8 mouse cellular contexts compared by ENCODE assay signal in genomic region chr17:15526986-15527810, GRCm38 (mm10). TPM values are rescaled to one million over a fixed set of nuclear protein-coding genes. Genes with fewer than 3 reads are reported as not detected.
A peak's percentile ranks its signal among the peaks of the same experiment; 100 is the strongest.
DNase-seq lines count a peak whose midpoint lies in the region; ATAC-seq and TF ChIP-seq lines count a peak whose summit lies in the region.

TSS of gene Pdcd2 (minus strand) at chr17:15527301.

- peaks cover 36% of the 10 kb centered on the region for H3K4me1 ChIP-seq in G1E (ENCODE audit: insufficient read depth, low read depth, low read length)
- peaks cover 10% of the 10 kb centered on the region for H3K4me1 ChIP-seq in forebrain, embryonic 16.5 days (replicated peaks; ENCODE audit: control insufficient read depth, insufficient read depth, low read length)
- H3K4me1 ChIP-seq in lung, embryonic 14.5 days (ENCODE audit: insufficient read depth) = peaks cover 4% of the 10 kb centered on the region; the same call in 1 of the 2 replicates
- peaks cover 2% of the 10 kb centered on the region for H3K4me1 ChIP-seq in olfactory bulb, adult 2 months (ENCODE audit: control insufficient read depth, insufficient read depth, low read length)
- peaks cover 6% of the 10 kb centered on the region for H3K4me1 ChIP-seq in thymus, adult 2 months (replicated peaks; ENCODE audit: control insufficient read depth, insufficient read depth, low read length)

- no peak for TF ChIP-seq CTCF in G1E (IDR thresholded peaks at IDR 0.05; ENCODE audit: low read depth, low read length)
- TF ChIP-seq CTCF in layer of hippocampus, adult 2 months (conservative IDR thresholded peaks at IDR 0.05) = peak; percentile 60
- peak; percentile 63 for TF ChIP-seq CTCF in lung, embryonic 14.5 days (IDR thresholded peaks at IDR 0.05; ENCODE audit: low read depth)
- peak; percentile 16; the same call in 1 of the 2 replicates for TF ChIP-seq CTCF in olfactory bulb, adult 2 months (IDR thresholded peaks at IDR 0.05; ENCODE audit: insufficient read depth, low read depth, low read length)
- TF ChIP-seq CTCF in thymus, adult 2 months (IDR thresholded peaks at IDR 0.05; ENCODE audit: borderline replicate concordance, control insufficient read depth, extremely low read depth, insufficient read depth, low read length, poor library complexity) = peak; percentile 53; the same call in 1 of the 2 replicates

- peaks cover 48% of the 10 kb centered on the region for H3K36me3 ChIP-seq in G1E (replicated peaks)
- peaks cover 7% of the 10 kb centered on the region; the same call in 1 of the 2 replicates for H3K36me3 ChIP-seq in forebrain, embryonic 16.5 days (ENCODE audit: control insufficient read depth, insufficient read depth)
- peaks cover 29% of the 10 kb centered on the region for H3K36me3 ChIP-seq in lung, embryonic 14.5 days (ENCODE audit: insufficient read depth)
- H3K36me3 ChIP-seq in thymus, adult 2 months (ENCODE audit: control insufficient read depth, insufficient read depth, low read length) = peaks cover 15% of the 10 kb centered on the region

- peak; percentile 77 for DNase-seq in G1E (ENCODE audit: low spot score)
- DNase-seq in cerebellum, adult 18-20 months = peak; percentile 95 to 96
- peak; percentile 94 for DNase-seq in heart, postnatal 36 days
- DNase-seq in layer of hippocampus, adult 2 months (ENCODE audit: low spot score in 2 of 2) = peak; percentile 90 to 91
- peak; percentile 97 for DNase-seq in lung, embryonic 14.5 days
- DNase-seq in thymus, adult 2 months = peak; percentile 95

- H3K9ac ChIP-seq in forebrain, embryonic 16.5 days (replicated peaks; ENCODE audit: low read depth, low read length) = peak within 1 kb of the TSS; percentile 86
- peak within 1 kb of the TSS; percentile 69 for H3K9ac ChIP-seq in lung, embryonic 14.5 days

- H3K27me3 ChIP-seq in G1E (ENCODE audit: insufficient read depth, low read length) = no peaks in the 10 kb centered on the region
- no peaks in the 10 kb centered on the region for H3K27me3 ChIP-seq in forebrain, embryonic 16.5 days (replicated peaks; ENCODE audit: control insufficient read depth, insufficient read depth, low read length)
- H3K27me3 ChIP-seq in lung, embryonic 14.5 days (ENCODE audit: insufficient read depth, low read length) = no peaks in the 10 kb centered on the region
- H3K27me3 ChIP-seq in thymus, adult 2 months (ENCODE audit: control insufficient read depth, insufficient read depth, low read length) = no peaks in the 10 kb centered on the region

- H3K27ac ChIP-seq in forebrain, embryonic 16.5 days (ENCODE audit: low read length) = peak within 1 kb of the TSS; percentile 81
- peak within 1 kb of the TSS; percentile 84 for H3K27ac ChIP-seq in layer of hippocampus, adult 2 months
- H3K27ac ChIP-seq in lung, embryonic 14.5 days (ENCODE audit: low read depth) = peak within 1 kb of the TSS; percentile 88
- H3K27ac ChIP-seq in olfactory bulb, adult 2 months (ENCODE audit: insufficient read depth, low read depth, low read length) = peak within 1 kb of the TSS; percentile 59; the same call in 1 of the 2 replicates
- H3K27ac ChIP-seq in thymus, adult 2 months (ENCODE audit: control insufficient read depth, insufficient read depth, low read length) = peak within 1 kb of the TSS; percentile 69

- under 1% methylated on average over 51 of the region's 55 CpGs for WGBS in forebrain, embryonic 16.5 days
- under 1% methylated on average over 53 of the region's 55 CpGs for WGBS in lung, embryonic 14.5 days
- WGBS in olfactory bulb, adult 2 months = under 1% methylated on average over 55 of the region's 55 CpGs
- WGBS in thymus, adult 2 months = 1% methylated on average over 55 of the region's 55 CpGs

- ATAC-seq in G1E (ENCODE audit: extremely low read depth, insufficient number of reproducible peaks, low FRiP score, poor library complexity, severe bottlenecking) = peak; percentile 93
- ATAC-seq in forebrain, embryonic 16.5 days = peak; percentile 97
- ATAC-seq in lung, embryonic 14.5 days (ENCODE audit: insufficient read depth) = peak; percentile 100

- peak within 1 kb of the TSS; percentile 79 for H3K4me3 ChIP-seq in G1E (ENCODE audit: low read depth, low read length)
- H3K4me3 ChIP-seq in forebrain, embryonic 16.5 days (replicated peaks; ENCODE audit: low read length) = peak within 1 kb of the TSS; percentile 82
- H3K4me3 ChIP-seq in layer of hippocampus, adult 2 months = peak within 1 kb of the TSS; percentile 68
- peak within 1 kb of the TSS; percentile 83 for H3K4me3 ChIP-seq in lung, embryonic 14.5 days (ENCODE audit: low read depth, low read length)
- H3K4me3 ChIP-seq in olfactory bulb, adult 2 months (ENCODE audit: insufficient read depth, low read depth, low read length) = peak within 1 kb of the TSS; percentile 93
- peak within 1 kb of the TSS; percentile 84 for H3K4me3 ChIP-seq in thymus, adult 2 months (ENCODE audit: control insufficient read depth, insufficient read depth, low read length)

- peak within 1 kb of the TSS; percentile 78 for H3K4me2 ChIP-seq in forebrain, embryonic 16.5 days (ENCODE audit: low read length)
- peak within 1 kb of the TSS; percentile 79 for H3K4me2 ChIP-seq in lung, embryonic 14.5 days

- TF ChIP-seq POLR2A in olfactory bulb, adult 2 months (IDR thresholded peaks at IDR 0.05; ENCODE audit: insufficient read depth, low read depth, low read length) = peak; percentile 77
- TF ChIP-seq POLR2A in thymus, adult 2 months (IDR thresholded peaks at IDR 0.05; ENCODE audit: control insufficient read depth, extremely low read depth, insufficient read depth, low read length, poor library complexity) = peak; percentile 73

- intact Hi-C loops in heart, postnatal 36 days (cut with DNase I) = loop anchor here (2.0 to 5.0 kb wide), 3 partner anchors 28 to 195 kb away; partner anchors contain the start of genes Psmb1 and Tbp

- no peaks in the 10 kb centered on the region for H3K9me3 ChIP-seq in G1E (replicated peaks)
- H3K9me3 ChIP-seq in forebrain, embryonic 16.5 days (ENCODE audit: control insufficient read depth, low read length) = no peaks in the 10 kb centered on the region
- no peaks in the 10 kb centered on the region for H3K9me3 ChIP-seq in lung, embryonic 14.5 days (ENCODE audit: low read depth, low read length)

RNA-seq across cellular contexts. Expression of gene Pdcd2, which starts in this region (rescaled TPM):
- total RNA-seq in G1E (2014; fragmentation: Nextera tagmentation) = 102 and 105 TPM in 2 replicates
- total RNA-seq in G1E (2017) = 156 and 179 TPM in 2 replicates
- 230 and 314 TPM in 2 replicates for polyA plus RNA-seq in G1E (2012)
- polyA plus RNA-seq in forebrain, embryonic 16.5 days (2015; fragmentation: Nextera tagmentation; extraction: Ambion mirVana) = 49.4 and 54.0 TPM in 2 replicates
- total RNA-seq in heart, postnatal 36 days (2021) = 10 to 100 TPM; 14.8 to 19.7 TPM
- 10 to 100 TPM; 15.5 to 23.8 TPM for total RNA-seq in layer of hippocampus, adult 2 months (2021)
- polyA plus RNA-seq in lung, embryonic 14.5 days (2014; fragmentation: Nextera tagmentation; extraction: Ambion mirVana) = 34.2 and 39.2 TPM in 2 replicates
- polyA plus RNA-seq in olfactory bulb, adult 2 months (2012; ENCODE audit: insufficient read depth, insufficient read length, low replicate concordance, missing spikeins) = not detected in 2 replicates
- polyA plus RNA-seq in thymus, adult 2 months (2012; rRNA removed) = 57.8 and 75.1 TPM in 2 replicates

Comparison
In these comparisons a context has a peak if more than half of its experiments do, and no peak if none do; other contexts are left out.
1. Peak in every context shown above with its lines: DNase-seq, ATAC-seq, H3K4me3 ChIP-seq and H3K27ac ChIP-seq.
2. RNA of gene Pdcd2 (total RNA-seq): 102 to 179 TPM in G1E; 15.5 to 23.8 TPM in layer of hippocampus, adult 2 months and 14.8 to 19.7 TPM in heart, postnatal 36 days; every median in the first group is over 4 times any median in the second.
3. RNA of gene Pdcd2 (polyA plus RNA-seq): 230 to 314 TPM in G1E, 57.8 to 75.1 TPM in thymus, adult 2 months, 49.4 to 54.0 TPM in forebrain, embryonic 16.5 days and 34.2 to 39.2 TPM in lung, embryonic 14.5 days; not detected in olfactory bulb, adult 2 months; every median in the first group is over 10 times any median in the second.